Mouse (Mus musculus) G1E (cell line): ENCODE data around the gene Ahcyl2. TPM values are rescaled to one million over a fixed set of nuclear protein-coding genes. Genes with fewer than 3 reads are reported as not detected.

ENCODE experiments used
- ATAC-seq: 2 replicates; pipeline ENCODE4 v1.8.0; 2016; ENCODE audit warnings: mild to moderate bottlenecking; ENCODE audit not compliant: insufficient number of reproducible peaks, poor library complexity, low FRiP score, severe bottlenecking; ENCODE audit errors: extremely low read depth
- DNase-seq: peaks from one replicate; pipeline ENCODE4 v3.0.0; 2012; ENCODE audit warnings: low spot score
- H3K27me3 ChIP-seq: 2 replicates; pipeline ENCODE4 v1.6.1; 2012; ENCODE audit warnings: mild to moderate bottlenecking, low read length, inconsistent platforms; ENCODE audit not compliant: insufficient read depth
- H3K36me3 ChIP-seq: replicated peaks from 2 replicates; pipeline ENCODE3; 2012; ENCODE audit warnings: mild to moderate bottlenecking, inconsistent platforms
- H3K4me1 ChIP-seq: 2 replicates; pipeline ENCODE4 v1.6.1; 2012; ENCODE audit warnings: low read depth, low read length, inconsistent platforms, mixed read lengths; ENCODE audit not compliant: insufficient read depth
- H3K4me3 ChIP-seq: 2 replicates; pipeline ENCODE4 v1.5.1; 2012; ENCODE audit warnings: low read depth, mild to moderate bottlenecking, inconsistent platforms, low read length, moderate library complexity, mixed read lengths
- H3K9me3 ChIP-seq: replicated peaks from 2 replicates; pipeline ENCODE4 v1.6.1; 2012; ENCODE audit warnings: inconsistent platforms
- CTCF ChIP-seq: IDR thresholded peaks from 2 replicates; pipeline ENCODE4 v1.5.1; 2012; ENCODE audit warnings: low read depth, low read length, inconsistent platforms, mixed read lengths
- GATA1 ChIP-seq: IDR thresholded peaks from 2 replicates; pipeline ENCODE4 v1.6.1; 2012; ENCODE audit warnings: borderline replicate concordance, low read length, inconsistent platforms, mixed read lengths
- GATA2 ChIP-seq: IDR thresholded peaks from 2 replicates; pipeline ENCODE4 v1.6.1; 2012; ENCODE audit warnings: low read depth, low read length, inconsistent platforms, borderline replicate concordance
- POLR2AphosphoS5 ChIP-seq: IDR thresholded peaks from 2 replicates; pipeline ENCODE4 v1.6.1; 2012; ENCODE audit warnings: low read depth, low read length, inconsistent platforms; ENCODE audit not compliant: insufficient replicate concordance
- TAL1 ChIP-seq: conservative IDR thresholded peaks from 2 replicates; pipeline ENCODE4 v1.6.1; 2012; ENCODE audit warnings: low read depth, low read length, inconsistent platforms, mixed read lengths
- polyA plus RNA-seq: library from polyadenylated mRNA; stranded (reverse); fragments of >175 nt; gene quantifications from 2 replicates; pipeline ENCODE4 v1.2.3, GENCODE M21; 2012
- total RNA-seq, 2 experiments: library from RNA; stranded (forward) in 1 of 2; stranded (reverse) in 1 of 2; fragments of 200-1000 nt in 1 of 2; fragments of >200 nt in 1 of 2; fragmentation: Nextera tagmentation in 1 of 2; gene quantifications; 2 replicates each; pipeline ENCODE4 v1.2.3; 2014 to 2017

Ahcyl2 gene
- total and polyA plus RNA-seq, 3 experiments: 21.7 to 81.5 (median 45.0) TPM

DNA sequence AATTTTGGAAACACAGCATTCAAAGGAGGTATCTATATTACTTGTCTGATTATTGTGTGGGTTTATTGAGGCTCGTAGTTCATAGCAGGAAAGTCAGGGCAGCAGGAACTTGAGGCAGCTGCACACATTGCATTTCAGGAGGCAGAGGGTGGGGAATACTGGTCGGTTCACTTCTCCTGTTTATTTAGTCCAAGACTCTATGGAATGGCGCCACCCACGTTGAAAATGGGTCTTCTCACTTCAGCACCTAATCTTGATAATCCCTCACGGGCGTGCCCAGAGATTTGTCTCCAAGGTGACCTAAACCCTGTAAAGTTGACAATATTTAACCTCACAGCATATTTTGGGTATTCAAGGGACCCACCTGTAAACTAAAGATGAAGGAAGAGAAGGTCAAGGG, 180.0 kb downstream of the Ahcyl2 start:
- no peaks in the 10 kb centered on the region for H3K4me1 ChIP-seq
- no peak overlapping the region for H3K4me3 ChIP-seq
- no peak for ATAC-seq
- no peaks in the 10 kb centered on the region for H3K9me3 ChIP-seq
- H3K27me3 ChIP-seq: peaks cover 19% of the 10 kb centered on the region
- H3K36me3 ChIP-seq: no peaks in the 10 kb centered on the region
- TF ChIP-seq POLR2AphosphoS5: no peak
- TF ChIP-seq GATA2: no peak
- no peak for TF ChIP-seq TAL1
- no peak for TF ChIP-seq CTCF
- TF ChIP-seq GATA1: no peak
- no peak for DNase-seq

DNA sequence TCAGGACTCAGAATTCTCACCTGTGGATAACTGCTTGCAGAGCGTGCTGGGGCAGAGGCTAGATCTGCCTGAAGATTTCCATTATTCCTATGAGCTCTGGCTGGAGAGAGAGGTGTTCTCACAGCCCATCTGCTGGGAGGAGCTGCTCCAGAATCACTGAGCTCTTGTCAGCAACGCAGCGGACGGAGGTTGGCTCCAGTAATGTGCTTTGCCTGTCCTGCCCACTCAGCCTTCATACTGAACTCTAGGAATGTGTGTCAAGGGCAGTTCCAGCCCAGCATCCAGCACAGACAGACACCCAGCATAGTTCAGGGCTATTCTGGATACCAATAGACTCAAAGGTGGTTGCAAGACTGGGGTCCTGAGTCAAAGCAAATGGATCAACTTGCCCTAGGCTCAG, 188.9 kb downstream of the Ahcyl2 start:
- DNase-seq (no peak), ATAC-seq (no peak)
- Histone ChIP-seq H3K4me1 (no peaks in the 10 kb centered on the region), H3K4me3 (no peak overlapping the region), H3K36me3 (no peaks in the 10 kb centered on the region), H3K27me3 (peaks cover 26% of the 10 kb centered on the region), H3K9me3 (no peaks in the 10 kb centered on the region)
- no peak for TF ChIP-seq POLR2AphosphoS5
- TF ChIP-seq TAL1: no peak
- TF ChIP-seq CTCF: no peak
- TF ChIP-seq GATA1: no peak
- no peak for TF ChIP-seq GATA2

DNA sequence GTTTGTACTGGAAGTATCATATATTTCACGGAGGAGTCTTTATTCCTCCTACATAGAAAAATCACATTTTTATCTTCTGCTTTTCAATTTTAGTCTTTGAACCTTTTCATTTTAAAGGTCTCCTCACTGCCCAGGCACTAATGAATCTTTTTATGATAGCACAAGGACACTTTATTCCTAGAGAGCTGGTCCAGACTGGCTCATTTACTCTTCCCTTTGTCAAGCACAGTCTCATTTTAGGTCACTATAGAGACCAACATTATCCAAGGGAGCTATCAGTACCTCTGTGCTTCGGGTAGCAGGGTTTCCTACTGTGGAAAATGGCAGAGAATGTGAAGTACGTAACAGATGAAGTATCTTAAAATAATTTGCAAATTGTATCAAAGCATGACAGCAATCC, 190.9 kb downstream of the Ahcyl2 start:
- no peaks in the 10 kb centered on the region for H3K4me1 ChIP-seq
- H3K9me3 ChIP-seq: no peaks in the 10 kb centered on the region
- H3K4me3 ChIP-seq: no peak overlapping the region
- TF ChIP-seq POLR2AphosphoS5: no peak
- no peak for TF ChIP-seq GATA1
- TF ChIP-seq CTCF: no peak
- no peak for TF ChIP-seq GATA2
- TF ChIP-seq TAL1: no peak
- no peaks in the 10 kb centered on the region for H3K36me3 ChIP-seq
- ATAC-seq (no peak), DNase-seq (no peak)
- H3K27me3 ChIP-seq: peaks cover 35% of the 10 kb centered on the region

DNA sequence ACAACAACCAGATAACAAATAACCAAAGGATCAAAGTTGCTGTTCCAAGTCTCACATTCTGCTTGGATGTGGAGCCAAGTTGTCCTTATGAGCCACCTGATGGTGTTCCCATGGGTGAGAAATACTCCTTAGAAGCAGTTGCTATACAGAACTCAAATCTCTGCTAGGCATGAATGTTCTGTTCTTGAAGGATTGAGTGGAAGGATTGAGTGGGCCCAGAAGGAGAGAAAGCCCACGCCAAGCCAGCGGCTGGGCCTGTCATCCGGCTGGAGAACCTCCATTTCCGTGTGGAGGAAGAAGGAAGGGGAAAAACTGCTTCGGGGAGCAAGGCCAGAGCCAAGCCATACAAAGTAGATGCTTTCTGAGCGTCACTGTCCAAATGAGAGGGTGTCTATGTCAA, 193.3 kb downstream of the Ahcyl2 start:
- H3K36me3 ChIP-seq: no peaks in the 10 kb centered on the region
- DNase-seq (no peak), ATAC-seq (no peak)
- peaks cover 36% of the 10 kb centered on the region for H3K27me3 ChIP-seq
- H3K9me3 ChIP-seq: no peaks in the 10 kb centered on the region
- H3K4me1 ChIP-seq: no peaks in the 10 kb centered on the region
- TF ChIP-seq GATA2 (no peak), GATA1 (no peak), POLR2AphosphoS5 (no peak), TAL1 (no peak), CTCF (no peak)
- H3K4me3 ChIP-seq: no peak overlapping the region

Other genes starting within 250 kb of the Ahcyl2 start
- gene Irf5, start 241.4 kb upstream of the Ahcyl2 start, total RNA-seq (2014; fragmentation: Nextera tagmentation): 3.3 and 3.8 TPM in 2 replicates
- 5.6 and 6.4 TPM in 2 replicates for gene Irf5, start 241.4 kb upstream of the Ahcyl2 start, total RNA-seq (2017)
- 10.0 and 12.2 TPM in 2 replicates for gene Irf5, start 241.4 kb upstream of the Ahcyl2 start, polyA plus RNA-seq
- gene Tnpo3, start 158.1 kb upstream of the Ahcyl2 start, total RNA-seq (2014; fragmentation: Nextera tagmentation): 156 and 177 TPM in 2 replicates
- gene Tnpo3, start 158.1 kb upstream of the Ahcyl2 start, total RNA-seq (2017): 84.3 and 93.2 TPM in 2 replicates
- 56.4 and 63.5 TPM in 2 replicates for gene Tnpo3, start 158.1 kb upstream of the Ahcyl2 start, polyA plus RNA-seq
- gene Tspan33, start 73.8 kb upstream of the Ahcyl2 start, total RNA-seq (2014; fragmentation: Nextera tagmentation): 56.6 and 80.8 TPM in 2 replicates
- 33.2 and 38.4 TPM in 2 replicates for gene Tspan33, start 73.8 kb upstream of the Ahcyl2 start, total RNA-seq (2017)
- gene Tspan33, start 73.8 kb upstream of the Ahcyl2 start, polyA plus RNA-seq: 33.9 and 35.9 TPM in 2 replicates
- 72.7 and 87.2 TPM in 2 replicates for gene Smo, start 32.5 kb upstream of the Ahcyl2 start, total RNA-seq (2014; fragmentation: Nextera tagmentation)
- 42.0 and 46.9 TPM in 2 replicates for gene Smo, start 32.5 kb upstream of the Ahcyl2 start, total RNA-seq (2017)
- 47.8 and 58.8 TPM in 2 replicates for gene Smo, start 32.5 kb upstream of the Ahcyl2 start, polyA plus RNA-seq
- gene Strip2, start 149.0 kb downstream of the Ahcyl2 start, total RNA-seq (2014; fragmentation: Nextera tagmentation): 0.30 and 0.34 TPM in 2 replicates
- 0.76 and 0.93 TPM in 2 replicates for gene Strip2, start 149.0 kb downstream of the Ahcyl2 start, total RNA-seq (2017)
- 0.02 and 0.03 TPM in 2 replicates for gene Strip2, start 149.0 kb downstream of the Ahcyl2 start, polyA plus RNA-seq